Mouse (Mus musculus): ENCODE measurements around the gene Car10.
A peak's percentile ranks its signal among the peaks of the same experiment; 100 is the strongest.
"Not testable (repeated sequence)": the region's sequence is repeated elsewhere in the genome, so short reads cannot be mapped to it uniquely, and the experiment has no call there.

The Car10 gene

DNA sequence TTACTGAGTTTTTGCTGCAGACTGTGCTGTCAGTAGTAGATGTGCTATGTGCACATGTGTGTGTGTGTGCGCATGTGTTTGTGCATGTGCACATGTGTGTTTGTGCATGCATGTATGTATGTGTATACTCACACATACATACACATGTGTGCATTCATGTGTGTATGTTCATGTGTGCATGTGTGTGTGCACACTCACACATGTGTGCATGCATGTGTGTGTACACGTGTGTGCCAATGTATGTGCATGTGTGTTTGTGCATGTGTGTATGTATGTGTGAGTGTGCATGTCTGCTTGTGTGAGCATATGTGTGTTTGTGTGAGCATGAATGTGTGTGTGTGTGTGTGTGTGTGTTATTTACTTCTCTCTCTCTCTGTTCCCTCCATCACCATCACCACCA is 298.5 kb downstream of the Car10 start:
- DNase-seq (ENCODE audit: low spot score) = no peak

DNA sequence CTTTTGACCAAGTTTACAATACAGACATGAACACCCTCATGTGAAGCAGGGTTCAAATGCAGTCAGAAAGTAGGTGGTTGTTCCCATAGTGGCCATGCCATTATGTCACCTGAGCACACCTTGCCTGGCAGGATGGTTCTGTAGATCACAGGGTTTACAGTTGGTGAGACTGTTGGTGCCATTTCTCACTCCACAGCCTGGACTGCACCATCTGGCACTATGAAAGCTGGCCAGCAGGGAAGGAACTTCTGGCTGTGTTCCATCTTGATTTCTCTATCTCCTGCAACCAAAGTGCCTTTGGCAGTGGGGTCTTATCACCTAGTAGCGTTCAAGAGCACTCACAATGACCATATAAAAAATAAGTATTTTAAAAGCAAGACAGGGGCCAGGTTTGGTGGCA is 303.3 kb downstream of the Car10 start:
- not testable (repeated sequence) for DNase-seq (ENCODE audit: low spot score)

DNA sequence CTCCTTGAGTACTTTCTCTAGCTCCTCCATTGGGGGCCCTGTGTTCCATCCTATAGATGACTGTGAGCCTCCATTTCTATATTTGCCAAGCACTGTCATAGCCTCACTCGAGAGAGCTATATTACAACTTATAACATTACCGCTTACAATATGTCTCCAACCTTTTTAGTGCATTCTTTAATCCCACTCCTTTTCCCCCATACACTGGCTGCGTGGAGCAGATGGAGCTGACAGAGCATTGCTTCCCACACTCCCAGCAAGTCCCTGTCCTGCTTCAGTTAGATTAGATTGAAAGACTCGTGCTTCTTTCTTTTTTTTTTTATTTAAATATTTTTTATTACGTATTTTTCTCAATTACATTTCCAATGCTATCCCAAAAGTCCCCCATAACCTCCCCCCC is 310.2 kb downstream of the Car10 start:
- DNase-seq (ENCODE audit: low spot score) = no peak

DNA sequence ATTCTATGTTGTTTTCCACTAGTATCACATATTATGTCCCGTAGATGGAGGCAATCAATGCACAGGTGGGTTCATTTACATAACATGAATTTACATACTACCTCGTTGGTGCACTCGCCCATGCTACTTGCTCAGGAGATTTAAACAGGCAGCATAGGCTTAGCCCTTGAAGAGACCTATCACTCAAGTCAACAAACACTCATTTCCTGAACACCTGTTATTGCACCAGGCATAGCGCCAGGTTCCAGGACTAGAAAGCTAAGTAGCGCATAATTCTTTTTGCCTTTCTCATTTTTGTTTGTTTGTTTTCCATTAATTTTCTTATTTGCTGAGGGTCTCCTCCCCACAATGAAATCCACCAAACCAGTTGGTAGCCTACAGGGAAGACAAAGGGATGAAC is 333.7 kb downstream of the Car10 start:
- no peak for DNase-seq (ENCODE audit: low spot score)

DNA sequence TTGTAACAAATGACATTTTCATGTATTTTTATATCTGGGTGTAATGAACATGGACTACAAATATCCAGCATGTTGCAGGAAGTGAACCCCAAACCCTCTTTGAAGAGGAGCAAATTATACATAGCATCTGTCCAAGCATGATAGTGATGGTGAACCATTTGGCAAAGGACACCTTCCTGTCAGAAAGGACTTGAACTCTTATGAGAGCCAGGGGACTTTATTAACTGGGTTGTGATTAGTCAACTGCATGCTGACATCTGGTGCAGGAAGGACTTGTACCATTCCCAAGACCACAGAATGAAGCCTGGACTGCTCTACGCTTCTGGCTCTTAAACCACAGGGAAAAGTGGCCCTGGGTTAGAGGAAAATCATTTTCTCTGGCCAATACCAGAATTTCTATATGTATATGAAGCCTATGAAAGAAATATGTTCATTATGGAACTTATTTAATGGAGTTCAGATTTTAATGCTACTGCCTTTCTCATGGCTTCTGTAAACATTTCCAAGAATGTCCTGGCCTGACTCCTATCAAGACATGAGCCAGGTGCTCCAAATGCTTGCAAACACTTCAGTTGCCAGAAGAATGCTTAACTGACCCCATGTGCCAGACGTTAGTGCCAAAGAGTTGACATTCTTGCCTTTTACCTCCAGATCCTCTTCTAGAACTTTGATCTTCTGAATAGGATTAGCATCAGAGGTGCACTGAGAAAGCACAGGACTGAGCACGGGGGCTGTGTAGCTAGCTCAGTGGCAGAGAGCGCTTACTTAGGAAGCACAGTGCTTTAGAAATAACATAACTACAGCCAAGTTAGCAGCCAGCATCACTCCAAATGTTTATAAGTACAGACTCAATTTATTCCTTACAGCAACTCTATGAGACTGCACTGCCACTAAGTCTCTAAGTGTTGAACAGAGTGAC is 337.4 kb downstream of the Car10 start:
- no peak for DNase-seq (ENCODE audit: low spot score)

DNA sequence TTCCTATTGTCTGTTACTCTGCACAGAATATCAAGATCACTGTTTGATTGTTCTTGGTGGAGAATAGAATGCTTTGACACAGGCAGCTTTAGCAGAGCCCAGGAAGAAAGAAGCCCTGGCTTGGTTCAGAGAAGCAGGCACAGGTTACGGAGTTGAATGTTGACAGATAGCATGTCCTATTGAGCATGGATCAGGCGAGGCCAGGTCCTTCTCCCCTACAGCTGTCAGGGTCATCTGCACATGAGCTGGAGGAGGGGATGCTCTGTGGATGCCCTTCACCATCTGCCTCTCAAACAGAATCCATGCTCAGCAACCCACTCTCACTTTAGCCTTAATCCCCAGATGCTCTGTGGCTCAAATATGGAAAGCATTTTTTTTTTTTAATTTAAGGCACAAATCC is 339.1 kb downstream of the Car10 start:
- no peak for DNase-seq (ENCODE audit: low spot score)

DNA sequence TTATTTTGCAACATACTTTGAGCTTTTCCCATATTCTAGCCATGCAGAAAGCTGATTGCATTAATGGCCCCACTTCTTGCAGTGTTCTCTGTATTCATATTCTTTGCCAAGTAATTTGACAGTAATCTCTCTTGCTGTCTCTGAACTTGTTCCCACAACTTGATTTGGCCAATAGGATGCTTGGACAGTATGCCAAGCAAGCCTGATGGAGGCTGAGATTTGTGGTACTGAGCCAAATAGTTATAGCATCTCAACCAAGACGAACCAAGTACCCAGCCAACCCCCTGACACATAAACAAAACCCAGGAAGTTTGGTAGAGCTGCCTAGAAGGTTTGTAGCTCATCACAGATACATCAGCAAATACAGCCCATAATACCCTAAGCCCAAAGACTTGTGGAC is 342.6 kb downstream of the Car10 start:
- DNase-seq (ENCODE audit: low spot score) = no peak

DNA sequence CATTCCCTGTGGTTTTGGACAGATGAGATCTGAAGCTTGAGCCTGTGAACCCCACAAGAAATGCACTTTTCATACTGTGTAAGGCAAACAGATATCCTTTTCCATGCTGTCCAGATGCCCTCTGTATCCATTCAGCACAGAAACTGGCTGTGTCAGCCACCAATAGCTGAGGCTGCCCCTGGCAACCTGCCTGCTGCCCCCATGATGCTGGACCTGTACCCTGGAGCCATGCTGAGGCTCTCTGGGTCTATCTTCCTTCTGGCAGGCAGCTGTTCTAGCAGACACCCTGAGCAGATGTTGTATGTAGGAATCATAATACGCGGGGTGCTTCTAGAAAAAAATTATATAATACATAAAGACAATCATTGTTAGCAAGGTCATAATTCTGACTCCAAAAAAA is 345.9 kb downstream of the Car10 start:
- no peak for DNase-seq (ENCODE audit: low spot score)

DNA sequence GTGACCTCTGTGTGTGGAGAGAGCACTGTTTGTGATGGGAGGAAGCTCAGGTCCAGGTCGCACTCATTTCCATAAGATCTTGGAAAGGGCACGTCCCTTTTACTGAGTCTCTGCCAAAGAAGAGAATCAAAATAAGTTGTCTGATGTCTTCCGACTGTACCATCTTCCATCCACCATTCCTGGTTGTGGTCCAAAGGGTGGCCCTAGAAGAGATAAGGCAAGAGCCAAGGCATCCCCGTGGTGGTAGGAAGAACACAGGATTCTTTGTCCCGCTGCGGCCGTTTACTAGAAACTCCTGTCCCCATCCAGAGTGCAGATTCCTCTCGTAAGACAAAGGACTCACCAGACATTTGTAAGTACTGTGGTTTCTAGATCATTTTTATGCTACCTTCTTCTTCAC is 346.9 kb downstream of the Car10 start:
- DNase-seq (ENCODE audit: low spot score) = no peak

DNA sequence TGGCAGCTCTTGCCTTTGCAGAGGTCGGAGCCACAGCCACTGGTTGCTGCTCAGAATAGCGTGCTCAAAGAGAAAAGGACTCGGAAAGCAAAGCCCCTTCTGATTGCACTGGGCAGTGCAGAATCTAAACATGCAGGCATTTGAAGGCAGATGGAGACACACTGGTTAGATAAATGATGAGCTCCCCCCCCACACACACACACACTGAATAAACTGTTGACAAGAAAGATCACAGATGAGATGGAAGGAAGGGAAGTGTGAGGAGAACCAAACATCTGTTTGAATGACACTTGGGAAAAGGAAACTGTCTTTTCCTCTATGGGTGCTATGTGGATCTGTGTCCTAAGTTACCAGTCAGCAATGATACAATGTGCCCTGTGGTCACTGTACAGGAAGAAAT is 349.7 kb downstream of the Car10 start:
- DNase-seq (ENCODE audit: low spot score) = no peak

DNA sequence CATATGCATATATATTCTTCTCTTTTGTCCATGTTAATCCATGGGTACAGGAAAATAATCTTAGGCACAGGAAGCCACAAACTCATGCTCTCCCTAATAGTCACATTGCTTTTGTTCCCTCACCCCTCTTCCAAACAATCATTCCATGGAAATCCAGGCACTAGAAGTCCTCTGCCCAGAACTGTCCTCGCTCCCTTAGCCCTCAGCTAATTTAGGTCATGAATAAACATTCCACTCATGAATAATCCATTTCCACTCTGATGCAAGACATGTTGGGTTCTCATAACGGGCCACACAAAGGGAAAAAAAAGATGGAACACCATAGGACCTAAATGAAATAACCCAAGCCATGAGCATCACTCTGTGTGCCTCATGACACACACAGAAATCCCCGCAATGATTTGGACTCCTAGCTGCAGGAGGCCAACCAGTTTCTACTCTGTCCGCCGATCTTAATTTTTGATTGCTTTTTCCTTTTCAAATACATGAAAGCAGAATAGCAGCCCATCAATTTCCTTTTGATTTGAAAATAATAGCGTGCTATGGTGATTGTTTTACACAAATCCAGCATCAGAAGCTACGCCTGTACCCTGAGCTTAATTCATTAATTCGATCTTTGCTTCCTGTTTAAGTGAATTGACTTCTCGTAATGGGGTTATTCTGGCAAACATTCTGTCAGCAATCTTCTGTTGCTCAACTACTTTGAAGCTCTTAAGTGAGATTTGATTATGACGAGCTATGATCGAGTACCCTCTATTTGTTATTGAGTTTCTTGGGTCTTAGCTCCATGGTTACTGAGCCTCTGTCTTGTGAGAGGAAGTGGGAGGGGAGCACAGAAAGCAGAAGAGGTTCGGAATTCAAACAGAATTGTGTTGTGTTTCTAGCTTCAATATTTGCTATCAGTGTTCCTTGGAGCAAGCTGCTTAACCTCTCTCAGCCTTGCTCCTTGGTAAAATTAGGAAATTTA is 350.7 kb downstream of the Car10 start:
- no peak for DNase-seq (ENCODE audit: low spot score)

DNA sequence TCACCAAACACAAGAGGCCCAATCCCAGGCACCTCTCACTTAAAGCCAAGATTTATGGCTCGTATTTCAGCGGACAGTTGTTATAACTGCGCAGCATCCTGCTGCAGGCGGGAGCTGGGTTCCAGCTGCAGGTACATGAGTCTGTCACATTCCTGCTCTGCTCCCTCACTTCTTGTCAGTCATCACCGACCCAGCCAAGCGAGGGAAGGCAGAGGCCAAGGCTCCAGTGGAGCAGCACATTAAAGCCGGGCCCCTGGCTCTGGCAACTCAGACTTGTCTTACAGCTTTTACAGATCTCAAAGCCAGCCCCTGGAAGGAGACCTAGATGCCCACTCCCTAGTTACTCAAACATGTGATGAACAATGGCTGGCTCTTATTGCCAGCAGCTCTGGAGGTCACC is 352.7 kb downstream of the Car10 start:
- no peak for DNase-seq (ENCODE audit: low spot score)

DNA sequence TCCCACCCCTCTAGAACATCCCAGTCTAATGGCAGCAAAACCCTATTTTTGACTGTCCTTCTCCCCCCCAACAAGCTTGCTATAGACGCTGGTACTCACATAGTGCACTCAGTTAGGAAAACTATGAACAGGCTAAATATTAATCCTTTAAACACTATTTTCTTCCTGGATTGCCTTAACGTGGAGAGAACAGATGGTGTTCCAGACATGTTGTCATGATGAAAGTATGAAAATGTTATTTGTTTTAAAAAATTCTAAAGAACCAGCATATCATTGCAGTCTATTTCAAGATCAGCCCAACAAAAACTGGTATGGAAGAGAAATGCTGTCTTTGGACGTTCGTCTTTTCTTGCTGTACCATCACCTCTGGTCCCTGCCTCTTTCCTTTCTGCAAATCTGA is 368.4 kb downstream of the Car10 start:
- no peak for DNase-seq (ENCODE audit: low spot score)

DNA sequence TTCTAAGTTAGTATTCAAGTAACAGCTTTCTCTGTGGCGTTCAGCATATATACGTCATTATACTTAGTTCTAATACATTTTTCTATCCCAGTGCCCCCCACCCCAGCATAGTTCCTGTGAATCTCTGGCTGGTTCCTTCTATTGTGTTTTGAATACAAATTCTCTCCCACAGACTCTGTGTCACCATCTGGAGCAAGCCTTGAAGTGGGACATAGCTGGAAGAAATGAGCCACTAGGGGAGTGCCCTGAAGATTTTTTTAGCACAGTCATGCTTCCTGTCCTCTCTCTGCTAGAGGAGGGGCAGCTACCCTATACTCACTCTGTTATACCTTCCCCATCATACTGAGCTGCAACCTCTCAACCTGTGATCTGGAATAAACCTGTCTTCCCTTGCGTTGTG is 369.9 kb downstream of the Car10 start:
- DNase-seq (ENCODE audit: low spot score) = no peak

DNA sequence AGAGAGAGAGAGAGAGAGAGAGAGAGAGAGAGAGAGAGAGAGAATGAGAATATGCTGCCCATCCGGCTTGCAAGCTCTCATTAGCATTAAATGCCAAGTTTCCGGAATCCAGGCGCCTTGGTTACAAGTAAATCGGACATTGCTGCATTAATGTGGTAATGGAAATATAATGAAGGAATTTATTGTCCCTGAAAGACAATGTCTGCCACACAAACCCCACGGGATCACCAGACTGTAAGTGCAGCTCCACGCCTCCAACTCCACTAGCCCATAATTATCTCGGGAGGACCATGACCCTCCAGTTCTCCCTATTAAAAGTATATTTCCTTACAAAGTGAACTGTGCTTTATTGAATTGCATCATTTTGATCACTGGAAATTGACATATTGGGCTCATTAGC is 372.9 kb downstream of the Car10 start:
- DNase-seq (ENCODE audit: low spot score) = no peak

DNA sequence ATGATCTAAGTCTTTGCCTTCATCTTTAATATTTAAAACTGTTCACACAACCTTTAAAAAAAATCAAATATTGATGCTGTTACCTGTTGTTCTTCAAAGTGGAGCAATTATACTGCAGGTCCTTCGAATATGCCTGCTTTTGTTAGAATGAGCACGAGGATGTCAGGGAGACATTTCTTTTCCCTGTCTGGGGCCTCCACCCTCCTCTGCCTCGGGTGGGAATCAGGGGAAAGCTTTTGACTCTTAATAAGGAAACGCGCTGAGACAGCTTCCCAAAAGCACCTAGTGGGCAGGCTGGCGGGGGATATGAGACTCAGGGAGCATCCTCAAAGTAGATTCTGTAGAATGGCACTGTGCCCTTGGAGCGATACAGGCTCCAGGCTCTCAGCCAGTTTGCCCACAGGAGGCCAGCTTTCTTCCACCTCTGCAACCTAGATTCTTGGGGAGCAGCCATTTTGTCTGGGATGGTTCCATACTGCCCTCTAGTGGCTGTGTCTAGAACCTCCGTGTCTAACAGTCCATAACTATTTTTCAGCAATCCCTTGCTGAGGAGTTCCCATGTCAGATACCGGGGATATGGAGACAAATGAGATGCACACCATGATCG is 373.8 kb downstream of the Car10 start:
- DNase-seq (ENCODE audit: low spot score) = peak; percentile 22

DNA sequence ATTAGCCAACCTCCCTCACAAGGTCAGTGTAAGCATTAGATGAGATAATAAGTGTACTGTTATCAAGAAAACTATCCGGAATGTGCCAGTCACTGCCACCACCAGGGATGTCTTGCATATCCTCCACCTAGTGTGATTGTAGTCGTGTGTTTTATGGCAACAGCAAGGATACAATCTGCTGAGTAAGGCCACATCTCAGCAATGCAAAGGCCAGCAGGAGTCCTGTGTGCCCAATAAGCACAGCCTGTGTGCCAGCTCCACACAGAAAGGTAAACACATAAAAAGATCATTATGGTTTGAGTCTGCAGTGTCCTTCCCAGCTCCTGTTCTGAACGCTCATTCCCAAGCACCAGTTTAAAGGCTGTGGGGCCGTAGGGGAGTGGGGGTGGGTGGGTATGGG is 386.8 kb downstream of the Car10 start:
- DNase-seq (ENCODE audit: low spot score) = no peak

DNA sequence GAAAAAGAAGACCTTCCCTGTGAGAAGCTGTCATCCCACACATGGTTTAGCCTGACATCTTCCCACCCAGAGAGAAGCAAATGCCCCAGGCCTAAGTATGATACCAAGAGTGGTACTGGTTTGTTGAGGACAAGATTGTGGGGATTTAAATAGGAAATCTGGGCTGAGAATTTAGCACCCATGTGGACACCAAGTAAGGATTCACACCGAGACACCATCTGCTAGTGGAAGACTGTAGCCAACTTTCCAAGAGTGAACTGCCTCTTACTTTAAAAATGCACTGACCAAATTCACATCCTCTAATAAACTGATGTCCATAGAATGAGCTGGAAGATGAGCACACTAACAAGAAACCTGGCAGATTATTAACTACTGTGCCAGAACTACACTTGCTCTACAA is 389.2 kb downstream of the Car10 start:
- DNase-seq (ENCODE audit: low spot score) = no peak

DNA sequence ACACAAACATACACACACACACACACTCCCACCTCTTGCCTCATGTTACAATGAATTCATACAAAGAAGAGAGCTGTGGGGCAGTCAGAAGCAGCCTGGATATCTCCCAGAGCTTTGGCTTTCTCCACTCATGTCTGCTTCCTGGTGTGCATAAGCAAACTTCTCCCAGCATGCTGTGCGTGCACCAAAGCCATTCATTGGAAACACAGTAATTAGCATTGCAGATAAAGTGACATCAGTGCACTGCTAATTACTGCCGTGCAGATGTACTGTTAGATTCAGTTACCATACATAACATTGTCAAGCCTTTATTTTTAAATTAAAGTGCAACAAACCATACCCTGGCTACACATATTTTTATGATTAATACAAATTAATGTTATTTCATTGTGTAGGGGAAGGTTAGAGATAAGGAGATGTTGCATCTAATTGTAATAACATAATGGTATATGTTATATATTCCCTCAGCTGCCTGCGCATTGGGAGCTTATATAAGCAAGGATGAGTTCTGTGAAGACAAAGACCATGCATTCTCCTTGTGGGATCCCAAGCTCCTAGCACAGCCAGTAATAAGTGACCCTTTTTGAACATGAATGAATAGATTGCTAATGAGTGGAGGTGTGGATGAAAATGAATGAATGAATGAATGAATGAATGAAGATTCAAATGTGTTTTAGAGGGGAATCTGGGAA is 390.2 kb downstream of the Car10 start:
- DNase-seq (ENCODE audit: low spot score) = no peak

DNA sequence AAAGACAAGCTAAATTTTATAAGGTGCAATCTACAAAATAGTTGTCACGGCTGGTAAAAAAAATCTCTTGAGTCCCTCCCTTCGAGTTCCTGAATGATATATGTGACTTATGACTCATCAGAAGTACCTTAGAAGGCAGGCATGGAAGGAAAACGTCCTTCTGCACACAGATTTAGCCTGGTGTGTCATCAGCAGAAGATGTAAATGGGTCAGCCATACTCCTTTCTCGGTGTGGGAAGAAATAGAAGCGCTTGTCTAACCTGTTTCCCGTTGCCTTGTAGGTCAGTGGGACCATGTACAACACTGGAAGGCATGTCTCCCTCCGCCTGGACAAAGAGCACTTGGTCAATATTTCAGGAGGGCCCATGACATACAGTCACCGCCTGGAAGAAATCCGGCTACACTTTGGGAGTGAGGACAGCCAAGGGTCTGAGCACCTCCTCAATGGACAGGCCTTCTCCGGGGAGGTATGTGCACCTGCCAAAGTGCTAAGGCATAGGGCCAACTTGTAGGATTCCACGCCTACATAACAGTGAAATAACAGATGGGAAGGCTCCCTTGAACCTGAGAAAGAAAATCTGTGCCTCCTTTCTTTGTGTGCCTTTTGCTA is 392.5 kb downstream of the Car10 start:
- DNase-seq (ENCODE audit: low spot score) = no peak

DNA sequence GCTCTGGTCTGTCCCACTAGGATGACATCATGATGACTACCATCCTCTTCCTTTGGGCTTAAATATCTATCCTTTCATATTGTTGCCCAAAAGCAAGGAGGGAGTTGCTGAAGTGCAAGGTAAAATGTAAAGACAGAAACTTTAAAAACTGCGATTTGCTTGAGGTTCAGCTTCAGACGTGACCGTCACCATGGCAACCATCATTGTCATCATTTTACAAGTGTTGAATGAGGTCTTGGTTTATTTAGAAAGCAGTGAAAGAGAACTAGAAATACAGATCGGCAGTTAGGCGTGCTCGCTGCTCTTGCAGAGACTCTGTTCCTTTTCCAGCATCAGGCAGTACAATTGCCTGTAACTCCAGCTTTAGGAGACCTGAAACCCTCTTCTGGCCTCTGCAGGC is 400.1 kb downstream of the Car10 start:
- DNase-seq (ENCODE audit: low spot score) = no peak

DNA sequence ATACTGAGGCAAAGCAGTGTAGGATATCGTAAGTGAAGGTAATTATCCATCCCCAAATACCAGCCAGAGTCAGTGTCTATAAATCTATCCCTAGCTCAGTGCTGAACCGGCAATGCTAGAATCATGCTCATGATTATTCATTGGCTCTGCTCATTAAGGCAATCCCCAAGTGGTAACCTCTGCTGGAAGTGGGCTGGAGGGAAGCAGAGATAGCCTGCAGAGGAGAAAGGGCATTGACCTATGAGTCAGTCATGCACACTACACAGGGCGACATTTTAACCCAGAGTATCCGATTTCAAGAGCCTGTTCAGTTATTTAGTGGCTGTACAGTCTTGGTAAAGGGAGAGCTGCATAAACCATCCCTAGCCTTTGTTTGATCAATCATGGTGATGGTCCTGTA is 402.6 kb downstream of the Car10 start:
- no peak for DNase-seq (ENCODE audit: low spot score)
